Mouse (Mus musculus) lung, postnatal 14 days (tissue): ENCODE measurements at regions not wholly inside any gene's neighbourhood (a gene's known extent, or its start where the extent isn't known, plus 50 kb on each side); places are given as distances from the start of the nearest gene placed in this dataset.

Experiments
- DNase-seq: peaks from one replicate; pipeline ENCODE4 v3.0.0; 2021

- DNase-seq: no peak
Observed at GRCm38 (mm10) chr9:120820892-120821291, 108.1 kb upstream of the Ctnnb1 start.

GRCm38 (mm10) chr9:120823397-120823796 is 105.6 kb upstream of the Ctnnb1 start:
- no peak for DNase-seq

- DNase-seq: no peak
Observed at GRCm38 (mm10) chr9:120826266-120826665, 102.8 kb upstream of the Ctnnb1 start.

GRCm38 (mm10) chr9:120830526-120830925 is 98.5 kb upstream of the Ctnnb1 start:
- DNase-seq: peak; percentile 65

GRCm38 (mm10) chr9:120834166-120834565 is 94.8 kb upstream of the Ctnnb1 start:
- DNase-seq: no peak

GRCm38 (mm10) chr9:120835621-120836020 is 93.4 kb upstream of the Ctnnb1 start:
- no peak for DNase-seq

GRCm38 (mm10) chr9:120837431-120838150 is 91.4 kb upstream of the Ctnnb1 start:
- no peak for DNase-seq

- no peak for DNase-seq
Observed at GRCm38 (mm10) chr9:120843753-120844152, 85.3 kb upstream of the Ctnnb1 start.

GRCm38 (mm10) chr9:120845538-120845937 is 83.5 kb upstream of the Ctnnb1 start:
- DNase-seq: no peak

GRCm38 (mm10) chr9:120847649-120848048 is 81.4 kb upstream of the Ctnnb1 start:
- no peak for DNase-seq

GRCm38 (mm10) chr9:120848962-120849361 is 80.1 kb upstream of the Ctnnb1 start:
- no peak for DNase-seq

GRCm38 (mm10) chr9:120850092-120850491 is 78.9 kb upstream of the Ctnnb1 start:
- DNase-seq: no peak

- no peak for DNase-seq
Observed at GRCm38 (mm10) chr9:120851914-120852313, 77.1 kb upstream of the Ctnnb1 start.

- no peak for DNase-seq
Observed at GRCm38 (mm10) chr9:120852572-120852971, 76.4 kb upstream of the Ctnnb1 start.

GRCm38 (mm10) chr9:120853032-120853597 is 75.9 kb upstream of the Ctnnb1 start:
- DNase-seq: no peak

GRCm38 (mm10) chr9:120854351-120854750 is 74.7 kb upstream of the Ctnnb1 start:
- no peak for DNase-seq

GRCm38 (mm10) chr9:120855293-120856050 is 73.5 kb upstream of the Ctnnb1 start:
- DNase-seq: peak; percentile 54

- no peak for DNase-seq
Observed at GRCm38 (mm10) chr9:120857849-120858510, 71.0 kb upstream of the Ctnnb1 start.

- DNase-seq: no peak
Observed at GRCm38 (mm10) chr9:120860969-120861595, 67.9 kb upstream of the Ctnnb1 start.

GRCm38 (mm10) chr9:120861788-120862345 is 67.1 kb upstream of the Ctnnb1 start:
- no peak for DNase-seq

GRCm38 (mm10) chr9:120864410-120864809 is 64.6 kb upstream of the Ctnnb1 start:
- no peak for DNase-seq

GRCm38 (mm10) chr9:120866251-120866650 is 62.8 kb upstream of the Ctnnb1 start:
- no peak for DNase-seq

- peak; percentile 79 for DNase-seq
Observed at GRCm38 (mm10) chr9:120866709-120867108, 62.3 kb upstream of the Ctnnb1 start.
